Mouse (Mus musculus): ENCODE results near the gene Slc25a13.

- no peak for TF ChIP-seq CTCF (conservative IDR thresholded peaks at IDR 0.05; ENCODE audit: low read length)
- TF ChIP-seq NANOG (IDR thresholded peaks at IDR 0.05; ENCODE audit: borderline replicate concordance, low read length), result no peak
- no peak for TF ChIP-seq POU5F1 (IDR thresholded peaks at IDR 0.05; ENCODE audit: borderline replicate concordance, low read length)
These were observed 205.6 kb downstream of the Slc25a13 start for GRCm38 (mm10) chr6:6011364-6011763.
